Mouse (Mus musculus) embryo, embryonic 11.5 days (tissue): ENCODE data around the gene Pax2.

Source experiments
- DNase-seq: peaks from one replicate; pipeline ENCODE4 v3.0.0-alpha.2; 2012; ENCODE audit warnings: low read depth, low spot score

Pax2 gene

GRCm38 (mm10) chr19:44755693-44756420 is at the start of gene Pax2:
Gene Pax2, plus strand, starts transcription at chr19:44756045.
- DNase-seq, result no peak

GRCm38 (mm10) chr19:44708885-44709284 is 47.0 kb upstream of the Pax2 start:
- DNase-seq, result no peak

GRCm38 (mm10) chr19:44716731-44717600 is 38.9 kb upstream of the Pax2 start:
- DNase-seq, result no peak

- no peak for DNase-seq
These were observed 36.3 kb upstream of the Pax2 start for GRCm38 (mm10) chr19:44719292-44720193.

GRCm38 (mm10) chr19:44720194-44720521 is 35.7 kb upstream of the Pax2 start:
- DNase-seq, result no peak

- DNase-seq, result no peak
These were observed 32.0 kb upstream of the Pax2 start for GRCm38 (mm10) chr19:44723611-44724440.

GRCm38 (mm10) chr19:44725951-44726791 is 29.7 kb upstream of the Pax2 start:
- DNase-seq, result no peak

GRCm38 (mm10) chr19:44734116-44734515 is 21.7 kb upstream of the Pax2 start:
- DNase-seq, result no peak

- no peak for DNase-seq
These were observed 21.2 kb upstream of the Pax2 start for GRCm38 (mm10) chr19:44734682-44735081.

- no peak for DNase-seq
These were observed 15.5 kb upstream of the Pax2 start for GRCm38 (mm10) chr19:44740300-44740699.

GRCm38 (mm10) chr19:44741091-44741763 is 14.6 kb upstream of the Pax2 start:
- no peak for DNase-seq

- DNase-seq, result no peak
These were observed 14.1 kb upstream of the Pax2 start for GRCm38 (mm10) chr19:44741764-44742127.

- DNase-seq, result no peak
These were observed 13.5 kb upstream of the Pax2 start for GRCm38 (mm10) chr19:44742131-44743020.

- no peak for DNase-seq
These were observed 12.8 kb upstream of the Pax2 start for GRCm38 (mm10) chr19:44743021-44743415.

- DNase-seq, result no peak
These were observed 11.8 kb upstream of the Pax2 start for GRCm38 (mm10) chr19:44743961-44744520.

GRCm38 (mm10) chr19:44745741-44746140 is 10.1 kb upstream of the Pax2 start:
- DNase-seq, result no peak

- no peak for DNase-seq
These were observed 9.3 kb upstream of the Pax2 start for GRCm38 (mm10) chr19:44746541-44747024.

- DNase-seq, result no peak
These were observed 8.4 kb upstream of the Pax2 start for GRCm38 (mm10) chr19:44747471-44747870.
